Mouse (Mus musculus) embryonic facial prominence, embryonic 10.5 days (tissue): Measurements from ENCODE around the gene Camta1. TPM values are rescaled to one million over a fixed set of nuclear protein-coding genes. Genes with fewer than 3 reads are reported as not detected.

Source experiments
- DNase-seq: peaks from one replicate; pipeline ENCODE4 v3.0.0-alpha.2; 2017; ENCODE audit warnings: low spot score
- H3K27ac ChIP-seq: fragments of 300-500 bp; sonication (generic); replicated peaks from 2 replicates; pipeline ENCODE4 v1.5.1; 2016; ENCODE audit warnings: mild to moderate bottlenecking
- H3K27me3 ChIP-seq: fragments of 300-500 bp; sonication (generic); replicated peaks from 2 replicates; pipeline ENCODE4 v1.6.1; 2016; ENCODE audit warnings: low read depth, mild to moderate bottlenecking; ENCODE audit not compliant: poor library complexity, severe bottlenecking
- H3K36me3 ChIP-seq: fragments of 300-500 bp; sonication (generic); replicated peaks from 2 replicates; pipeline ENCODE4 v1.6.1; 2016; ENCODE audit warnings: mild to moderate bottlenecking, moderate library complexity
- H3K4me1 ChIP-seq: fragments of 300-500 bp; sonication (generic); 2 replicates; pipeline ENCODE4 v1.6.1; 2016
- H3K4me3 ChIP-seq: fragments of 300-500 bp; sonication (generic); 2 replicates; pipeline ENCODE4 v1.5.1; 2016; ENCODE audit warnings: mild to moderate bottlenecking, moderate library complexity
- H3K9me3 ChIP-seq: fragments of 300-500 bp; sonication (generic); 2 replicates; pipeline ENCODE4 v1.6.1; 2016; ENCODE audit warnings: mild to moderate bottlenecking
- WGBS: fragments of 180-500 bp; shearing (Covaris S2); methylation state at CpG from one replicate; pipeline ENCODE4 v1.1.7; 2016; 5-methylcytosine and 5-hydroxymethylcytosine counted together
- polyA plus RNA-seq: library from polyadenylated mRNA; unstranded; fragments of >200 nt; fragmentation: Nextera tagmentation; extraction: Ambion mirVana; gene quantifications from 2 replicates; pipeline ENCODE4 v1.2.1, GENCODE M21; 2016

The Camta1 gene
- polyA plus RNA-seq, 1 experiment from 2014 or later: 110 TPM

DNA sequence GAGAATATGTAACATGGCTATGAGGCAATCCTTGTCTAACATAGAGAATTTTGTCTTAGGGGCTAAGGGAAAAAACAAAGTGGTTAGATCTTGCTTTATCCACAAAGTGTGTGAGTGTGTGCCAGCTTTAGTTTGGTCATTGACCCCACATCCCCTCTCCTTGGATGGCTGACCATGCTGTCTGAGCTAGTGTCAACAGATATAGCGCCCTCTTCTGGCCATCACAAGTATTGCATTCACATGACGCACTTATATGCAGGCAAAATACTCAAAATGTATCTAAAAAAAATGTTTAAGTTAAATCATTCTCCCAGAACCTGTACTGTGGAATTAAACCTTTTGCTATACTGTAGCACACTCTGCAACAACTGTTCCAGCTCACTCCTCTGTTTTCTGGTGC is 766.5 kb downstream of the Camta1 start:
- peaks cover 6% of the 10 kb centered on the region for H3K36me3 ChIP-seq
- WGBS: 29% methylated on average over 2 of the region's 2 CpGs
- no peaks in the 10 kb centered on the region for H3K9me3 ChIP-seq
- H3K27me3 ChIP-seq: no peaks in the 10 kb centered on the region
- H3K4me3 ChIP-seq: no peak overlapping the region
- peaks cover 7% of the 10 kb centered on the region for H3K4me1 ChIP-seq
- no peak overlapping the region for H3K27ac ChIP-seq
- DNase-seq: peak; percentile 26

GRCm38 (mm10) chr4:151089270-151089669 is 772.4 kb downstream of the Camta1 start, which contains the start of gene Gm13090:
Gene Gm13090 (plus strand): TSS chr4:151089570.
- Histone ChIP-seq H3K27ac (no peak within 1 kb of the TSS; the same call in 1 of the 2 replicates), H3K4me3 (no peak within 1 kb of the TSS), H3K9me3 (no peaks in the 10 kb centered on the region), H3K27me3 (no peaks in the 10 kb centered on the region), H3K36me3 (peaks cover 51% of the 10 kb centered on the region), H3K4me1 (peaks cover 7% of the 10 kb centered on the region)
- 90% methylated on average over 7 of the region's 7 CpGs for WGBS
- no peak for DNase-seq

- H3K36me3 ChIP-seq: peaks cover 51% of the 10 kb centered on the region
- 91% methylated on average over 14 of the region's 14 CpGs for WGBS
- H3K4me1 ChIP-seq: peaks cover 7% of the 10 kb centered on the region
Observed at GRCm38 (mm10) chr4:151088819-151089218, 772.9 kb downstream of the Camta1 start.

GRCm38 (mm10) chr4:151087358-151087757 is 774.3 kb downstream of the Camta1 start:
- no peaks in the 10 kb centered on the region for H3K27me3 ChIP-seq
- no peak overlapping the region for H3K27ac ChIP-seq
- H3K4me3 ChIP-seq: no peak overlapping the region
- 97% methylated on average over 1 of the region's 1 CpGs for WGBS
- H3K9me3 ChIP-seq: no peaks in the 10 kb centered on the region
- H3K4me1 ChIP-seq: peaks cover 7% of the 10 kb centered on the region
- peaks cover 65% of the 10 kb centered on the region for H3K36me3 ChIP-seq
- DNase-seq: no peak

More at GRCm38 (mm10) chr4:151088819-151089218, 772.9 kb downstream of the Camta1 start:
- DNase-seq: no peak
- Histone ChIP-seq H3K9me3 (no peaks in the 10 kb centered on the region), H3K4me3 (no peak overlapping the region), H3K27ac (no peak overlapping the region; the same call in 1 of the 2 replicates), H3K27me3 (no peaks in the 10 kb centered on the region)

DNA sequence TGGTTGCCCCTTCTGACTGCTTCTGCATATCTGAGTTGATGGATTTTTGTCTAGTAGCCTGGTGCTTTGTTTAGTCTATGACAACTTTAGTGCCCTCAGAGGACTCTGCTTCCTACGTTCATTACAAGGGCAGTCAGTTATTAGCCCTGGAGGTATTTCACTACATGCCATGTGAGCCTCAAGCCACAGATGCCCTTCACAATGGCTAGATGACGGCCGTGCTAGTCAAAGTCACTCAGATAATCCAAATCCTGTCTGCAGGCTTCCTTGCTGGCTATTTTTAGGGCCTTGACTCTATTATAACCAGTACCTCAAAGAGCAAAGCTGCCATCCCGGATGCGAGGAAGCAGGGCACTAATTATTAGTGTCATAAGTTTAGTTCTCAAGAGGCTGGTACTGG is 778.6 kb downstream of the Camta1 start:
- no peaks in the 10 kb centered on the region for H3K9me3 ChIP-seq
- WGBS: 84% methylated on average over 5 of the region's 5 CpGs
- H3K4me1 ChIP-seq: no peaks in the 10 kb centered on the region
- no peaks in the 10 kb centered on the region for H3K27me3 ChIP-seq
- no peak overlapping the region for H3K27ac ChIP-seq
- no peak for DNase-seq
- no peak overlapping the region for H3K4me3 ChIP-seq
- peaks cover 95% of the 10 kb centered on the region for H3K36me3 ChIP-seq

DNA sequence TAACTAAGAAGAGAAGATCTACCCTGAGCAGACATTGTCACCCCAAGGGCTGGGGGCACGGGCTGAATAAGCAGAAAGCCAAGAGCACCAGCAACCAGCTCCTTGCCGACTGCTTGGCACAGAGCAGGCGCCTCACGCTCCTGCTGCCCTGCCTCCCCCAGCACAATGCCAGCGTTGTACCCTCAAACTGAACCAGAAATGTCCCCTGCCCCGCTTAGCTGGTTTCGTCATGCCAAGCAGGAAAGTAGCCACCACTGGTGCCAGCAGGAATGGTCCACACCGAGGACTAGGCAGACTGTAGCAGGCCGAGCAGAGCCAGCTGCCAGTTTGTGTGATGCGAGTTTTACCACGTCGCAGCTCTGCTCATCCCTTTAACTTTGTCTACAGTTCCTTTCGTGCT is 779.7 kb downstream of the Camta1 start:
- 93% methylated on average over 13 of the region's 13 CpGs for WGBS
- Histone ChIP-seq H3K9me3 (no peaks in the 10 kb centered on the region), H3K36me3 (peaks cover 94% of the 10 kb centered on the region)

DNA sequence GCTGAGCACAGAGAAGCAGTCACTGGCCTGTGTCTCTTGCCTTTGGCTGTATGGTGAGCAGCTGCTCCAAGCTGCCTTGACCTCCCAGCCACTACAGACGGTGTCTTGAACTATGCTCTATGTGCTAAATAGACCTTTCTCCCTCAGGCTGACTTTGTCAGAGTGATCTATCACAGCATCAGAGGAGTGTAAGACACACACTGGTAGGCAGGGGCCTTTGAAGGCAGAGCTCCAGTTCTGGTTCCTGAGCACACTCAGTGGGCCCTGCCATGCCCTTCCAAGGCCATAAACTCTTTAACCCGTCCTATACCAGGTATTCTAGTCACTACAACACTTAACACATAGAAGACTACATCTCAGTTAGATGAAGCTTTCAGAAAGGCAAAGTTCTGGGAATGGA is 780.3 kb downstream of the Camta1 start:
- Histone ChIP-seq H3K36me3 (peaks cover 96% of the 10 kb centered on the region), H3K9me3 (no peaks in the 10 kb centered on the region), H3K27me3 (no peaks in the 10 kb centered on the region), H3K4me1 (no peaks in the 10 kb centered on the region), H3K4me3 (no peak overlapping the region), H3K27ac (no peak overlapping the region)
- 81% methylated on average over 2 of the region's 2 CpGs for WGBS
- no peak for DNase-seq

More for the DNA sequence above, 779.7 kb downstream of the Camta1 start:
- H3K4me3 ChIP-seq: no peak overlapping the region
- no peak overlapping the region for H3K27ac ChIP-seq
- H3K27me3 ChIP-seq: no peaks in the 10 kb centered on the region
- no peaks in the 10 kb centered on the region for H3K4me1 ChIP-seq
- DNase-seq: no peak

- Histone ChIP-seq H3K27me3 (no peaks in the 10 kb centered on the region), H3K36me3 (peaks cover 97% of the 10 kb centered on the region), H3K4me3 (no peak overlapping the region), H3K9me3 (no peaks in the 10 kb centered on the region), H3K4me1 (no peaks in the 10 kb centered on the region), H3K27ac (no peak overlapping the region)
- DNase-seq: no peak
- 92% methylated on average over 15 of the region's 15 CpGs for WGBS
Observed at GRCm38 (mm10) chr4:151074817-151075216, 786.9 kb downstream of the Camta1 start.

GRCm38 (mm10) chr4:151073108-151073744 is 788.5 kb downstream of the Camta1 start:
- Histone ChIP-seq H3K4me1 (no peaks in the 10 kb centered on the region), H3K27me3 (no peaks in the 10 kb centered on the region), H3K9me3 (no peaks in the 10 kb centered on the region), H3K27ac (no peak overlapping the region), H3K4me3 (no peak overlapping the region), H3K36me3 (peaks cover 90% of the 10 kb centered on the region)
- 58% methylated on average over 13 of the region's 13 CpGs for WGBS
- peak; percentile 73 for DNase-seq

DNA sequence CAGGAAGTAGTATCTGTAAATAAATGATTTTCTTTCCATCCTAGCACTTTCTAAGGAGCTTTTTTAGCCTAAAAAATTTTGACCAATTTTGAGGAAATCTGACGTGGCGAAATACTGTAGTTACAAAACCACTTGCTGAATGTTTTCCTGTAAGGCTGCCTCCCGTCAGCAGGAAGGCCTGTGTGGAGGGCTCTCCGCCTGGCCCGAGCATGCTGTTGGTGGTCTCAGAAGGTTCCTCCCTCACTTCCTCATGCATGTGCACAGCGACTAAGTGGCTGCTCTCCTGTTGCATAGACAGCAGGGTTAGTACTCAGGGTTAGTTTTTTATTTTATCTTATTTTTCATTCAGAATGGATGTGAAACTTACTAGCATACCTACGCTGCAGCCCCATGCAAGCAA is 790.7 kb downstream of the Camta1 start:
- DNase-seq: no peak
- peaks cover 85% of the 10 kb centered on the region for H3K36me3 ChIP-seq
- 85% methylated on average over 7 of the region's 7 CpGs for WGBS

DNA sequence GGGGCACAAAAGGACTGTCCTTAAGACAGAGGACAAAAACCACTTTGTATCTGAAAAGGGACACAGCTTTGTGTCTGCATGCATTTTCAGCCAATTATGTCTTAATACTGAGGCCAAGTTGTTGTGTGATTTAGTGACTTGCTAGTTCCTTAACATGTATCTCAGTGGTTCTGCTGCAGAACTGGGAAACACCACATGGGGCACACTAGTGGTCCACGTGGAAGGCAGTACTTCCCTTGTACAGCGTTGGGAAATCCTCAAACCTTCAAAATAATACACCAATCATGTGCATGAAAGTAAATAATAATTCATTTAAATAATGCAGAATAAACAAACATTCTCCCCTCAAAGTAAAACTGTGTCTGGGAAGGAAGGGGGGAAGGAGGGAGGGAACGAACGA is 792.9 kb downstream of the Camta1 start:
- H3K4me1 ChIP-seq: no peaks in the 10 kb centered on the region
- DNase-seq: no peak
- no peak overlapping the region for H3K27ac ChIP-seq
- 74% methylated on average over 4 of the region's 4 CpGs for WGBS
- H3K9me3 ChIP-seq: no peaks in the 10 kb centered on the region
- H3K36me3 ChIP-seq: peaks cover 67% of the 10 kb centered on the region
- no peak overlapping the region for H3K4me3 ChIP-seq
- H3K27me3 ChIP-seq: no peaks in the 10 kb centered on the region

More for the DNA sequence above, 790.7 kb downstream of the Camta1 start:
- Histone ChIP-seq H3K27me3 (no peaks in the 10 kb centered on the region), H3K27ac (no peak overlapping the region), H3K4me3 (no peak overlapping the region), H3K4me1 (no peaks in the 10 kb centered on the region), H3K9me3 (no peaks in the 10 kb centered on the region)

GRCm38 (mm10) chr4:151059566-151059965 is 802.1 kb downstream of the Camta1 start:
- WGBS: 94% methylated on average over 4 of the region's 4 CpGs
- no peak overlapping the region for H3K27ac ChIP-seq
- peaks cover 20% of the 10 kb centered on the region for H3K4me1 ChIP-seq
- peaks cover 11% of the 10 kb centered on the region; the same call in 1 of the 2 replicates for H3K9me3 ChIP-seq
- H3K4me3 ChIP-seq: no peak overlapping the region
- no peaks in the 10 kb centered on the region for H3K27me3 ChIP-seq
- peaks cover 37% of the 10 kb centered on the region for H3K36me3 ChIP-seq
- no peak for DNase-seq

DNA sequence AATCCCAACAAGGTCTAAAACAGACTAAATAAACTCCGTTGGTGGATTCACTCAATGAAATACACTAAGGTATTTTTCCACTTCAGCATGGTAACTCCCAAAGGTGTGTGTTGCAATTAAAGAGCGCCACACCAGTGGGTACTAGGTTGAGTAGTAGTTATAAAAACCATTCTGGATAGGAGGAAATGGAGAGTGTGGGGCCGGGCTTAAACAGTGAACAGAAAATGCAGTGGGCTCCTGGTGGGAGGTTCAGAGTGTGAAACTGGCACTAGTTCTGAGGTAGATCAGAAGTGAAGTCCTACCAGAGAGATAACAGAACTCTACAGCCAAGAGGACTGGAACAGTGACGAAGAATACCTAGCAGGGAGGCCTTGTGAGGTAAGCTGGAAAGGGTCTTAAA is 803.0 kb downstream of the Camta1 start:
- Histone ChIP-seq H3K4me3 (peak overlapping the region; percentile 97), H3K27me3 (no peaks in the 10 kb centered on the region), H3K4me1 (peaks cover 20% of the 10 kb centered on the region), H3K9me3 (peaks cover 11% of the 10 kb centered on the region; the same call in 1 of the 2 replicates), H3K27ac (peak overlapping the region; percentile 94), H3K36me3 (peaks cover 44% of the 10 kb centered on the region)
- DNase-seq: no peak
- 81% methylated on average over 4 of the region's 4 CpGs for WGBS
